Comparison of ENCODE assay signal across 27 mouse cellular contexts in the genomic region with DNA sequence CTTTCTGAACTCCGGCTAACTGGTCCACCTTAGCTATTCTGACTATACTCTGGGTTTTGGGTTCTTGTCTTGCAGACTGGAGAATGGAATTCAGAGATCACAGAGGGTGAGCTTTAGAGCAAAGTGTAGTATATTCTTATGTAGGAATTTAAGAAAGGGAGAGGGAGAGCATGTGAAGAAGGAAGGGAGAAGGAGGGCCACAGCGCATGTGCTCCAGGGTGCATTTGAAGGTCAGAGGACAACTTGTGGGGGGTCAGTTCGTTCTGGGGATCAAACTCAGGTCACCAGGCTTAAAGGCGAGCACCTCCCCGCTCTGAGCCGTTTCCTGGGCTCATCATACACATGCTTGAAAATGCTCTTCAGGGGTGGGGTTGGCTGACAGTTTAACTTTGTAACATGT.
"Had no signal": no experiment of that assay in that cellular context is flagged by ENCODE, and none has a peak within 500 bp of the region (broad histone marks: within the 10 kb centered on the region; RNA-seq: fewer than 3 reads in every experiment).

No protein-coding gene starts in this region.

- H3K9me3 ChIP-seq: heart, embryonic 13.5 days; heart, embryonic 15.5 days; hindbrain, embryonic 10.5 days; hindbrain, embryonic 12.5 days; limb, embryonic 13.5 days; limb, embryonic 15.5 days; liver, embryonic 12.5 days had no signal

- DNase-seq: gastrocnemius, adult 2 months; gastrocnemius, postnatal 10 days; gastrocnemius, postnatal 25 days; heart, adult 18-20 months; heart, postnatal 14 days; heart, postnatal 4 days; kidney, adult 18-20 months; kidney, adult 8-10 months; kidney, postnatal 10 days; kidney, postnatal 25 days; kidney, postnatal 4 days; left cerebral cortex, postnatal 4 days had no signal

- ATAC-seq: hindbrain, embryonic 16.5 days; inflammation-experienced regulatory T-cells, adult 6 months; intestine, embryonic 16.5 days; liver, embryonic 12.5 days had no signal

- H3K4me2 ChIP-seq: heart, embryonic 11.5 days; heart, embryonic 13.5 days; heart, embryonic 15.5 days; hindbrain, embryonic 12.5 days; hindbrain, embryonic 14.5 days; limb, embryonic 13.5 days; limb, embryonic 15.5 days; liver, embryonic 12.5 days had no signal

- H3K27me3 ChIP-seq: heart, embryonic 13.5 days; heart, embryonic 15.5 days; hindbrain, embryonic 12.5 days; limb, embryonic 13.5 days; limb, embryonic 15.5 days; liver, embryonic 12.5 days had no signal

- H3K4me1 ChIP-seq: heart, embryonic 13.5 days; heart, embryonic 15.5 days; hindbrain, embryonic 12.5 days; limb, embryonic 13.5 days; limb, embryonic 15.5 days had no signal

- H3K4me3 ChIP-seq: gastrocnemius, adult 2 months; heart, embryonic 13.5 days; heart, embryonic 15.5 days; hindbrain, embryonic 10.5 days; hindbrain, embryonic 12.5 days; layer of hippocampus, adult 2 months; left cerebral cortex, adult 2 months; limb, embryonic 13.5 days; limb, embryonic 15.5 days; liver, embryonic 12.5 days had no signal

- H3K27ac ChIP-seq: gastrocnemius, adult 2 months; heart, embryonic 13.5 days; heart, embryonic 15.5 days; hindbrain, embryonic 10.5 days; hindbrain, embryonic 12.5 days; hindbrain, embryonic 14.5 days; layer of hippocampus, adult 2 months; left cerebral cortex, adult 2 months; limb, embryonic 13.5 days; limb, embryonic 15.5 days; liver, embryonic 12.5 days; liver, embryonic 14.5 days had no signal

- H3K9ac ChIP-seq: heart, embryonic 13.5 days; heart, embryonic 15.5 days; hindbrain, embryonic 12.5 days; hindbrain, embryonic 14.5 days; limb, embryonic 13.5 days; limb, embryonic 15.5 days; liver, embryonic 12.5 days; liver, embryonic 14.5 days had no signal
